Mouse (Mus musculus) lung, embryonic 14.5 days (tissue): ENCODE results near the gene Prex1. TPM values are rescaled to one million over a fixed set of nuclear protein-coding genes. Genes with fewer than 3 reads are reported as not detected.

ENCODE experiments used
- ATAC-seq: fragments of 200-750 bp; cut with Nextera tagmentation; 2 replicates; pipeline ENCODE4 v1.8.0; 2017; ENCODE audit warnings: mild to moderate bottlenecking, moderate TSS enrichment, moderate library complexity; ENCODE audit not compliant: insufficient read depth
- DNase-seq: peaks from one replicate; pipeline ENCODE4 v3.0.0-alpha.2; 2015
- H3K27ac ChIP-seq: fragments of 300-500 bp; sonication (generic); 2 replicates; pipeline ENCODE4 v1.5.1; 2014; ENCODE audit warnings: low read depth, mild to moderate bottlenecking, moderate library complexity
- H3K27me3 ChIP-seq: fragments of 300-500 bp; sonication (generic); 2 replicates; pipeline ENCODE4 v1.6.1; 2014; ENCODE audit warnings: low read length, control low read depth; ENCODE audit not compliant: insufficient read depth
- H3K36me3 ChIP-seq: fragments of 300-500 bp; sonication (generic); 2 replicates; pipeline ENCODE4 v1.6.1; 2014; ENCODE audit warnings: control low read depth; ENCODE audit not compliant: insufficient read depth
- H3K4me1 ChIP-seq: fragments of 300-500 bp; sonication (generic); 2 replicates; pipeline ENCODE4 v1.6.1; 2014; ENCODE audit warnings: antibody characterized with exemption, control low read depth; ENCODE audit not compliant: insufficient read depth
- H3K4me2 ChIP-seq: fragments of 300-500 bp; sonication (generic); 2 replicates; pipeline ENCODE4 v1.6.1; 2014; ENCODE audit warnings: mild to moderate bottlenecking
- H3K4me3 ChIP-seq: fragments of 300-500 bp; sonication (generic); 2 replicates; pipeline ENCODE4 v1.5.1; 2014; ENCODE audit warnings: low read depth, low read length
- H3K9ac ChIP-seq: fragments of 300-500 bp; sonication (generic); 2 replicates; pipeline ENCODE4 v1.6.1; 2014
- H3K9me3 ChIP-seq: fragments of 300-500 bp; sonication (generic); 2 replicates; pipeline ENCODE4 v1.6.1; 2016; ENCODE audit warnings: low read depth, low read length, control low read depth
- CTCF ChIP-seq: IDR thresholded peaks from 2 replicates; pipeline ENCODE4 v1.5.1; 2016; ENCODE audit warnings: antibody characterized with exemption, low read depth
- WGBS: fragments of 180-500 bp; shearing (Covaris S2); extraction: QIAGEN DNeasy Blood & Tissue Kit; methylation state at CpG from one replicate; pipeline ENCODE4 v1.1.7; 2014; 5-methylcytosine and 5-hydroxymethylcytosine counted together
- polyA plus RNA-seq: library from polyadenylated mRNA; unstranded; fragments of >200 nt; fragmentation: Nextera tagmentation; extraction: Ambion mirVana; gene quantifications from 2 replicates; pipeline ENCODE4 v1.2.1, GENCODE M21; 2014

Gene Prex1
- polyA plus RNA-seq, 1 experiment from 2014 or later: 12.9 TPM

DNA sequence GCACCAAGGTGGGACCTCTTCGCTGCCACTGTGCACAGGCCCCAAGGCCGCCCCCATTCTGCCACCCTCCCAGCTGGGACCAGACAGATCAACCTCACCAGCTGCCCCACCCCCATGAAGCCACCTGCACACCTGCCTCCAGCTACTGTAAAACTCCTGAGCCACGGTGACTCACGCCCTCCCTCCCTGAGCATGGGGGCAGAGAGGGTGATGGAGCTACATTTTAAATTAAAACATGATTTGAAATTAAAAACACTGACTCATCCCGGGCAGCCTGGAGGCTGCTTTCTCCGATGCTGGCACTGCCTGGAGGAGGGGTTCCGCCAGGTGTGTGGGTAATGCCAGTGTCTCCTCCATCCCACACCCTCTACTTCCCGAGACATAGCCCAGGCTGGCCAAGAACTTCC, 71.0 kb downstream of the Prex1 start:
- TF ChIP-seq CTCF: no peak
- Histone ChIP-seq H3K4me1 (no peaks in the 10 kb centered on the region), H3K9ac (no peak overlapping the region), H3K4me3 (no peak overlapping the region), H3K27ac (no peak overlapping the region), H3K36me3 (no peaks in the 10 kb centered on the region), H3K4me2 (no peak overlapping the region), H3K9me3 (no peaks in the 10 kb centered on the region), H3K27me3 (no peaks in the 10 kb centered on the region)
- ATAC-seq: no peak
- DNase-seq: no peak
- 87% methylated on average over 8 of the region's 8 CpGs for WGBS

DNA sequence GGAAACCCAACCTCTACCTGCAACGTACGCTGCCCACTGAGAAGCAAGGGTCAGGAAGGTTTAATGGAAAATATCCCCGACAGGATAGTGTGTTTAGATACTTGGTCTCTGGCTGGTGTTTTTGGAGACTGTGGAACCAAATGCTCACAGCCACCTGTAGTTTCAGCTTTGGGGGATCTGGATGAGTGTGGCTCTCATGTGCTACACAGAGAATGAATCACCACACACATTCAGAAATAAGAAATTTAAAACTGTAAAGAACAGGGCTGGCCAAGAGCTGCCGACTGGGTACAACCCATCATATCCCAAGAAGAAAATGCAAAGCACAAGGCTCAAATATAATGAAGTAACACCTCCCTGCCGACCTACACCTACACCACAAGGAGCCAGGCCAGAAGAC, 73.9 kb downstream of the Prex1 start:
- TF ChIP-seq CTCF: no peak
- WGBS: 81% methylated on average over 5 of the region's 5 CpGs
- Histone ChIP-seq H3K4me1 (no peaks in the 10 kb centered on the region), H3K4me3 (no peak overlapping the region), H3K9ac (no peak overlapping the region), H3K4me2 (no peak overlapping the region), H3K27ac (no peak overlapping the region), H3K27me3 (no peaks in the 10 kb centered on the region), H3K9me3 (no peaks in the 10 kb centered on the region), H3K36me3 (no peaks in the 10 kb centered on the region)
- ATAC-seq (no peak), DNase-seq (no peak)

DNA sequence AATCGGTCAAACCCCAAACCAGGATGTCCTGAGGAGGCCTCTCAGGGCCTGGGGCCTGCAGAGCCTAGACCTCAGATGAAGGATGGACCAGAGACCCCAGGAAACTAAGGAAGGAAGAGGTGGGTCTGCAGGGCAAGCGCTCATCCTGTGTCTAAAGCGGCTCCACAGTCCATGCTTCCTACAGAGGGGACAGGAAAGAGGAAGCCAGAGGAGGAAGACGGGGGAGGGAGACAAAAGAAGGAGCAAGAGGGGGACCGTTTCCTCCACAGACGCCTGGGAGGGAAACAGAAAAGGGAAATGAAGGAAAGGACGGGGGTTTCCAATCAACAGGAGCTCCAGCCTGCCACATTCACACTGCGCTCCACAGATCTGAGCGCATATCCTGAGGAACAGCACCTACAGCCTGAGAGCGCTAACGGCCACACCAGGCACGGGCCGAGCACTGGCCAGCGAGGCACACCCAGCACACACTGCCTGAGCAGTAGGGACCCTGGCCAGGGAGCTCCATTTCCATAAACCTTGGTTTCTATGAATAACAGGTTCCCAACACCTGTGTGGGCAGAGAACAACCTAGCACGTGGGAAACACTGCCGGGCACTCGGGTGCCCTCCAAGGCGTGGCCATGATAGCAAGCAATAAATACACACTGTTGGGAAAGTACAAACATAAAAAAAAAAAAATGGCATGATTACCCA, 74.5 kb downstream of the Prex1 start:
- H3K9ac ChIP-seq: no peak overlapping the region
- 73% methylated on average over 18 of the region's 18 CpGs for WGBS
- ATAC-seq: peak; percentile 68; the same call in 1 of the 2 replicates
- no peaks in the 10 kb centered on the region for H3K9me3 ChIP-seq
- no peaks in the 10 kb centered on the region for H3K36me3 ChIP-seq
- no peaks in the 10 kb centered on the region for H3K4me1 ChIP-seq
- H3K4me2 ChIP-seq: no peak overlapping the region
- no peak overlapping the region for H3K4me3 ChIP-seq
- H3K27me3 ChIP-seq: no peaks in the 10 kb centered on the region
- no peak for TF ChIP-seq CTCF
- peak; percentile 51 for DNase-seq
- 0 out of 2 replicates have a peak overlapping the region, but pooled peaks have one; percentile 54 for H3K27ac ChIP-seq

DNA sequence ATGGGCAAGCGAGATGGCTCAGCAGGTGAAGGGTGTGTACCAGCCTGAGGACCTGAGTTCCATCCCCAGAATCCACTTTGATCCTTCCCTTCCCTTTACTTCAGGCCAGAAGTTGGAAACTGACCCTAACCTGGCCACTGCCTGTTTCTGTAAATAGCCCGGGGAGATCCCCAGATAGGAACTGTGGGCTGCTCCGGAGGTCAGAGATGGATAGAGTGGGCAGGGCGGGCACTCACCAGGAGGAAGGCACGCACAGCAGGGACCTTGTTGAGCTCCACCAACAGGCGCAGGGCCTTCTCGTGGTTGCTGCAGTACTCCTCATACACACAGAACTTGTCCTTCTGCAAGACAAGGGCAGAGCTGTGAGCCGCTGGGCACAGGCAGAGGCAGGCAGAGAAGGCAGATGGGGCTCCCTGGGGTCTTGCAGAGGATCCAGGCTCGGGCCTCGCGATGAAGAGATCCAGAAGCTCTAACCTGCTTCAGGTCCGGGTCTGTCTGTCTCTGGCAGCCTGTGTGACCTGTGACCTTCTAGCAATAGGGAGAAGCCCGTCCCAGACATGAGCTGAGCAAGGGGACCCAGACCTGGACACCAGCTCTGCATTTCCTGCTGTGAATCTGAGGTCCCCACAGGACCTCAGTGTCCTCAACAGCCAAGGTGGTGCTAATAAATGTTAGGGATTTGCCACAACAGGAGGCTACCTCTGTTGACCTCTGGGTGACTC, 75.4 kb downstream of the Prex1 start:
- H3K9me3 ChIP-seq: no peaks in the 10 kb centered on the region
- WGBS: 70% methylated on average over 13 of the region's 13 CpGs
- no peaks in the 10 kb centered on the region for H3K4me1 ChIP-seq
- TF ChIP-seq CTCF: no peak
- H3K27me3 ChIP-seq: no peaks in the 10 kb centered on the region
- no peak overlapping the region for H3K4me3 ChIP-seq
- ATAC-seq (no peak), DNase-seq (no peak)
- H3K9ac ChIP-seq: no peak overlapping the region
- no peaks in the 10 kb centered on the region for H3K36me3 ChIP-seq
- no peak overlapping the region for H3K4me2 ChIP-seq
- no peak overlapping the region for H3K27ac ChIP-seq

DNA sequence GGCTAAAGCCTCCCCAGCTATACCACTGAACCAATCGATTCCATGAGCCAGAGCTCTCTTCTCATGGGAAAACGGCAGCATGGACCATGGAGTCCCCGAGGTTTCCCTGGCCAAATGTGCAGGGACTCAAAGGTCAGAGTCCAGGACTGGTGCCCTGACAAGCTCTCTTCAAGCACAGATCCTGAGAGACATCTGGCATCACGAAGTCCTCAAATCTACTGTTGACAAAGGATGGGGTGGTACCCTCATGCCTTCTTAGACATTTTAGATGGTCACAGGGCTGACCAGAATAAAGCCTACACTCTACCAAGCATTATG, 76.0 kb downstream of the Prex1 start:
- no peaks in the 10 kb centered on the region for H3K9me3 ChIP-seq

DNA sequence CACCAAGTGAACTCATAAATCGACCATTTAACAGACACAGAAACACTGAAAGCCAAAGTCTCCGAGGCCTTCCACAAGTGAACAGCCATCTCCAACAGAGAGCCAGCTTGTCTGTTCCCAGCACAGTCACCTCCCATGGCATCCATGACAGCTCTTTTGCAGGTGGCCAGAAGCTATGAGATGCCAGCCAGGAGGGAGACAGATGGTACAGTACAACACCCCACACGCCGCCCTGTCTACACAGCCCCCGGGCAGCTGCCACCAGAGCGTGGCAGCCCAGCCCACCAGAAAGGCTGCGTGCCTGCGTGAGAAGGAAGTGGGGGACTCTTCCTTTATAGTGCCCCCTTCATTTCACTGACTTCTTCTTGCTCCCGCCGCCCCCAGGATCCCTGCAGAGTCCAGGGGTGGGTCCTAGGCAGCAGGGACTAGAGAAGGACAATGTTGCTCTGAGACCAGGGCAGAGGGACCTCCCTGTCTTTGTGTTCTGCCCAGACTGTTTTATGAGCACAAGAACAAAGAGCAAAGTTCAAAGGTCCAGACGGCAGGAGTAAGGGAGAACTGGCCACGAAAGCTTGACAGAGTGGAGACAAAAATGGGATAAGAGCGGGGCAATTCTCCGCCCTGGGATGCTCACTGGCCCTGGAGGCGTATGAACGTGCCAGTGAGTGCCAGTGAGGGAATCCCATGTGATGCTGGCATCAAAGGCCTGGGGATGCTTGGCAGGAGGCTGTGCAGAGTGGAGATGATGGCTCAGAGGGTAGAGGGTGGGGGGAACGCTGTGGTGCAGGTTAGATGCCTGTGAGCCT, 76.6 kb downstream of the Prex1 start:
- Histone ChIP-seq H3K36me3 (no peaks in the 10 kb centered on the region), H3K9ac (no peak overlapping the region), H3K9me3 (no peaks in the 10 kb centered on the region), H3K4me3 (no peak overlapping the region), H3K27me3 (no peaks in the 10 kb centered on the region), H3K4me2 (no peak overlapping the region), H3K27ac (no peak overlapping the region), H3K4me1 (no peaks in the 10 kb centered on the region)
- DNase-seq (no peak), ATAC-seq (no peak)
- no peak for TF ChIP-seq CTCF
- WGBS: 81% methylated on average over 17 of the region's 17 CpGs

More for the DNA sequence above, 76.0 kb downstream of the Prex1 start:
- no peak for TF ChIP-seq CTCF
- Histone ChIP-seq H3K27ac (no peak overlapping the region), H3K9ac (no peak overlapping the region), H3K4me1 (no peaks in the 10 kb centered on the region), H3K4me2 (no peak overlapping the region), H3K4me3 (no peak overlapping the region), H3K27me3 (no peaks in the 10 kb centered on the region), H3K36me3 (no peaks in the 10 kb centered on the region)
- DNase-seq (no peak), ATAC-seq (no peak)
- WGBS: 87% methylated on average over 4 of the region's 4 CpGs

DNA sequence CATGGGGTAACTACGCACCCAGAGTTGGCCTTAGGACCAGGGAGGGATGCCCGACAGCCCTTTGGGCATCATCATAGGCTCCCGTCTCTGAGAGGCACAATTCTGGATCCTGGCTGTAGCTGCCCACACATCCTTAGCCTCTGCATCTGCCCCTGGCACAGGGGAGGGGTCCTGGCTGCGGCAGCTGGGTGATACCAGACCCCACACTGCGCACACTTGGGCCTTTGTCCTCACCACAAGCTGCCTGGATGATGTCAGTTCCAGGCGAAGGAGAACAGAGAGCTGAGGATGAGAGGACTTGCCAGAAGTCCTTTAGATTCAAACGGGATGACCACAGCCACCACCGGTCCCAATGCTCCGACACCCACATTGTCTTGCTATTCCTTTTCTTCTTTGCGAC, 78.1 kb downstream of the Prex1 start:
- ATAC-seq: no peak
- TF ChIP-seq CTCF: no peak
- no peak for DNase-seq
- H3K4me3 ChIP-seq: no peak overlapping the region
- no peaks in the 10 kb centered on the region for H3K4me1 ChIP-seq
- H3K36me3 ChIP-seq: no peaks in the 10 kb centered on the region
- no peak overlapping the region for H3K9ac ChIP-seq
- 87% methylated on average over 10 of the region's 10 CpGs for WGBS
- no peak overlapping the region for H3K27ac ChIP-seq
- H3K9me3 ChIP-seq: no peaks in the 10 kb centered on the region
- no peaks in the 10 kb centered on the region for H3K27me3 ChIP-seq
- no peak overlapping the region for H3K4me2 ChIP-seq
